Mouse (Mus musculus) limb, embryonic 14.5 days (tissue): ENCODE data around the gene Pdcd7. TPM values are rescaled to one million over a fixed set of nuclear protein-coding genes. Genes with fewer than 3 reads are reported as not detected.
A peak's percentile ranks its signal among the peaks of the same experiment; 100 is the strongest.
"Not testable (repeated sequence)": the region's sequence is repeated elsewhere in the genome, so short reads cannot be mapped to it uniquely, and the experiment has no call there.

Experiments
- ATAC-seq: fragments of 200-750 bp; cut with Nextera tagmentation; 2 replicates; pipeline ENCODE4 v1.8.0; 2017; ENCODE audit warnings: low read depth, moderate number of reproducible peaks, moderate TSS enrichment; ENCODE audit not compliant: low FRiP score
- DNase-seq: peaks from one replicate; pipeline ENCODE4 v3.0.0-alpha.2; 2015; ENCODE audit warnings: low spot score
- H3K27ac ChIP-seq: fragments of 300-500 bp; sonication (generic); replicated peaks from 2 replicates; pipeline ENCODE4 v1.5.1; 2014; ENCODE audit warnings: low read depth, mild to moderate bottlenecking, low read length, moderate library complexity, mixed read lengths
- H3K27me3 ChIP-seq: fragments of 300-500 bp; sonication (generic); 2 replicates; pipeline ENCODE4 v1.6.1; 2014; ENCODE audit warnings: low read length, mixed read lengths; ENCODE audit not compliant: control insufficient read depth, insufficient read depth
- H3K36me3 ChIP-seq: fragments of 300-500 bp; sonication (generic); 2 replicates; pipeline ENCODE4 v1.6.1; 2014; ENCODE audit warnings: mild to moderate bottlenecking, low read length, moderate library complexity, mixed read lengths; ENCODE audit not compliant: control insufficient read depth, insufficient read depth
- H3K4me1 ChIP-seq: fragments of 300-500 bp; sonication (generic); 2 replicates; pipeline ENCODE4 v1.6.1; 2014; ENCODE audit warnings: antibody characterized with exemption, low read length, mixed read lengths; ENCODE audit not compliant: control insufficient read depth, insufficient read depth
- H3K4me2 ChIP-seq: fragments of 300-500 bp; sonication (generic); replicated peaks from 2 replicates; pipeline ENCODE4 v1.6.1; 2014; ENCODE audit warnings: low read depth, mild to moderate bottlenecking, low read length, moderate library complexity; ENCODE audit not compliant: severe bottlenecking
- H3K4me3 ChIP-seq: fragments of 300-500 bp; sonication (generic); replicated peaks from 2 replicates; pipeline ENCODE4 v1.5.1; 2014; ENCODE audit warnings: low read length
- H3K9ac ChIP-seq: fragments of 300-500 bp; sonication (generic); 2 replicates; pipeline ENCODE4 v1.6.1; 2014; ENCODE audit warnings: mild to moderate bottlenecking, low read depth, low read length, moderate library complexity; ENCODE audit not compliant: severe bottlenecking
- H3K9me3 ChIP-seq: fragments of 300-500 bp; sonication (generic); 2 replicates; pipeline ENCODE4 v1.6.1; 2016; ENCODE audit warnings: low read length; ENCODE audit not compliant: control insufficient read depth
- POLR2A ChIP-seq: fragments of 200-500 bp; IDR thresholded peaks from 2 replicates; pipeline ENCODE4 v1.8.0; 2012; ENCODE audit warnings: inconsistent platforms, mild to moderate bottlenecking, moderate library complexity, borderline replicate concordance; ENCODE audit not compliant: insufficient read depth, insufficient read length; ENCODE audit errors: extremely low read depth
- whole genome bisulfite sequencing: fragments of 180-500 bp; shearing (Covaris S2); extraction: QIAGEN DNeasy Blood & Tissue Kit; methylation state at CpG from one replicate; pipeline ENCODE4 v1.1.7; 2014; 5-methylcytosine and 5-hydroxymethylcytosine counted together
- polyA plus RNA-seq, 2 experiments: library from polyadenylated mRNA; depleted of rRNA in 1 of 2; stranded (reverse) in 1 of 2; unstranded in 1 of 2; fragments of >200 nt; fragmentation: Nextera tagmentation in 1 of 2; extraction: Ambion mirVana in 1 of 2; gene quantifications; 2 replicates each; pipeline versions ENCODE4 v1.2.1 to v1.2.3; 2012 to 2014

Gene Pdcd7
- polyA plus RNA-seq, 2 experiments = 15.7 to 16.2 TPM

DNA sequence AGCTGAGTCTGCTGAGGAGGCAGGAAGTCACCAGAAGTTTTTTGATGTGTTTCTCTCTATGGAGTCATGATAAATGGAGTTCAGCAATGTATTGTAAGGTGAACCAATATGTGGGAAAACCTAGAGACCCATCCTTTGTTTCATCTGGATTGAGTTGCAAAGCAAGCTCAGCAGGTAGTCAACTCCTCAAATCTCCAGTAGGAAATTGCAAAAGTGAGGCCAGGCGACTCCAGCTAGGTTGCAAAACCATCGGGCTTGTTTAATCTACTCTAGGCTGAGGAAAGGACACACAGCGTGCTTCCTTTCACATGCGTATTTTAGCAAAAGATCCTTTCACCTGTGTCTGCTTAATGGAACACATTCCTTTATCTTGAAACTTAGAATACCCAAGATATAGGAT lies 6.8 kb upstream of the Pdcd7 start:
- TF ChIP-seq POLR2A = no peak

DNA sequence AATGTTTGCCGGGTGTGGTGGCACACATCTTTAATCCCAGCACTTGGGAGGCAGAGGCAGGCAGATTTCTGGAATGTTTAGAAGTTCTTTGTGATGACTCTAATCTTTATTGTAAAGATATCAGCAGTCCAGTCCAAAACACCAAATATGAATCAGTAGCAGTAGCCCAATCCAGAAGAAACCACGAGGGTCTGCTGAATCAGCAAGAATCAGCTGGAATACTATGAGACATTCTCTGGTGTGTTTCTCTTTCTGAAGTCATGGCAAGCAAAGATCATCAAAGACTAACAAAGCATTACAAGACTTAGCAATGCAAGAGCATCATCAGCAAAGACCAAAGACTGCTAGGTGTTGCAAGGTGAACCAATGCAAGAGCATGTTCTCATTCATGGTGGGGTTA lies 5.5 kb upstream of the Pdcd7 start:
- Histone ChIP-seq H3K27me3 (no peaks in the 10 kb centered on the region), H3K4me2 (no peak overlapping the region), H3K9me3 (no peaks in the 10 kb centered on the region), H3K9ac (no peak overlapping the region), H3K36me3 (no peaks in the 10 kb centered on the region), H3K4me1 (no peaks in the 10 kb centered on the region), H3K27ac (no peak overlapping the region), H3K4me3 (no peak overlapping the region)
- 82% methylated on average over 2 of the region's 2 CpGs for WGBS
- TF ChIP-seq POLR2A = no peak
- no peak for DNase-seq
- ATAC-seq = no peak

More for the DNA sequence above, 6.8 kb upstream of the Pdcd7 start:
- no peak overlapping the region for H3K9ac ChIP-seq
- H3K27me3 ChIP-seq = no peaks in the 10 kb centered on the region
- no peak overlapping the region for H3K4me2 ChIP-seq
- H3K27ac ChIP-seq = no peak overlapping the region
- H3K9me3 ChIP-seq = no peaks in the 10 kb centered on the region
- 86% methylated on average over 4 of the region's 4 CpGs for WGBS
- no peaks in the 10 kb centered on the region for H3K36me3 ChIP-seq
- no peak for DNase-seq
- no peaks in the 10 kb centered on the region for H3K4me1 ChIP-seq
- no peak for ATAC-seq
- H3K4me3 ChIP-seq = no peak overlapping the region

DNA sequence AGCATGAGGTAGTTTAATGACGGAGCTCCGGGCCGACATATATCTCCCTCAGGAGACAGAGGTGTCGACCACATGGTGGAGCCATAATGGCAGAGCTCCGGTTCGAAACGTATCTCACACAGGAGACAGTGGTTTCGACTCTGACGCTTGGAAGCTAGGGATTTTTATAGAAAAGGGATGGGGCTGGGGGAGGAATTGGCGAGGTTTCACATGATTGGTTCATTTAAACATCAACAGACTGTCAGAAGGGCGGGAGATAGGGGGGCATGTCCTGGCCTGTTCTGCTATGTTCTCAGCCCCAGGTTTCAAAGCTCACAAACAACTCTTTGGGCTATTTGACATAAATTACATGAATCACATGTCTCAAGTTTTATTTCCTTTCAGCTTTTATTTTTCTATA lies 465 bp upstream of the Pdcd7 start:
- H3K4me1 ChIP-seq, H3K36me3 ChIP-seq, ATAC-seq, H3K9me3 ChIP-seq, H3K27me3 ChIP-seq, DNase-seq: not testable (repeated sequence)
- Histone ChIP-seq H3K27ac (peak overlapping the region; percentile 92), H3K4me3 (peak overlapping the region; percentile 97), H3K9ac (peak overlapping the region; percentile 95), H3K4me2 (peak overlapping the region; percentile 61)
- 65% methylated on average over 11 of the region's 11 CpGs for WGBS

DNA sequence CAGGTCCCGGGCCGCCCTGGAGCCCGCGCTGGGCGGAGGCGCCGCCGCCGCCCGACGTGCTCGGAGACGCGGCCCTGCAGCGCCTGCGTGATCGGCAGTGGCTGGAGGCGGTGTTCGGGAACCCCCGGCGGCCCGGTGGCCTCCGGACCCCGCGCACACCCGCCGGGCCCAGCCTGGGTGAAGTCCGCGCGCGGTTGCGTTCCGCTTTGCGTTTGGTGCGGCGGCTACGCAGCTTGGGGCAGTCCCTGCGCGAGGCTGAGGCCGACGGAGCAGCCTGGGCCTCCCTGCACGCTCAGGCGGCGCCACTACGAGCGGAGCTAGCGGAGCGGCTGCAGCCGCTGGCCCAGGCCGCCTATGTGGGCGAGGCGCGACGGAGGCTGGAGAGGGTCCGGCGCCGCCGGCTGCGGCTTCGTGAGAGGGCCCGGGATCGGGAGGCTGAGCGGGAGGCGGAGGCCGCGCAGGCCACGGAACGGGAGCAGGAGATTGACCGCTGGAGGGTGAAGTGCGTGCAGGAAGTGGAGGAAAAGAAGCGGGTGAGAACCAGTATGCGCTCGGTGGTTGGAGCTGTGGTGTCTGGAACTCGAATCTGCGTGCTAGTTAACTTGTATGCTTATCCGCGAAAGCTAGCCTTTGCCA lies 690 bp downstream of the Pdcd7 start:
- H3K9me3 ChIP-seq = no peaks in the 10 kb centered on the region
- H3K27me3 ChIP-seq = no peaks in the 10 kb centered on the region
- H3K4me1 ChIP-seq = peaks cover 8% of the 10 kb centered on the region
- peak overlapping the region; percentile 95 for H3K9ac ChIP-seq
- H3K36me3 ChIP-seq = no peaks in the 10 kb centered on the region
- no peak for DNase-seq
- peak overlapping the region; percentile 92 for H3K27ac ChIP-seq
- ATAC-seq = peak; percentile 65
- TF ChIP-seq POLR2A = 0 out of 2 replicates have a peak, but pooled peaks have one; percentile 19
- H3K4me2 ChIP-seq = peak overlapping the region; percentile 61
- H3K4me3 ChIP-seq = peak overlapping the region; percentile 97
- WGBS = under 1% methylated on average over 62 of the region's 77 CpGs

DNA sequence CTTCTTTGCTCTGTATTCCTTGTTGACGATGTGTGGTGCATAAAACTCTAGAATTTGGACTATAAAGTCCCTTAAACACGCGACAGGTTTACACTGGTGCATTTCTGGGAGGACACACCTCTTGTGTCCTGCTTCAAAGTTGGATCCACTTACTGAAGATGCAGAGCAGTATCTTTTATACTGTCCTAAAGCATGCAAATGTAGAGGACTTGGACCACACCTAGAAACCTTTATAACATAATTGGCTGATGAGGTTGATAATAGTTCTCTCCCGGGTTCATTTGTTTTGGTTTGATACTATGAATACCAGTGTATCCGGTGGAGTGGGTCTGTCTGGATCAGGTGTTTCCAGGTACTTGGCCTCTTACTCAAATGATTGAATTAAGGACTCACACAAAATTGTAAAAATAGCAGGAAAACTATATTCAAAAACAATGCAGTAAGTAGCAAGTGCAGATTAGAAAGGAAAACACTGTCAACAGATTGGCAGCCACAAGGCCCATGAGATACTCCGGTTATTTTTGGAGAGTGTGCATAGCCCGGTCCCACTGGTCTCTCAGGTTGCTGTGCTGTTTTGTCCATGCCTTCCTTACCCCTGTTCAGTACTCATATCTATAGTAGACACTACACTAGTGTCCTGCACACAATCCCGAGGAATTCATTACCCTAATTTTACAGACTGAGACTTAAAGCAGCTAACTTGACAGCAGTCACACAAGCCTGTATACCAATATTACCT lies 1.4 kb downstream of the Pdcd7 start:
- no peak for TF ChIP-seq POLR2A
- H3K9ac ChIP-seq = peak overlapping the region; percentile 95
- H3K27ac ChIP-seq = peak overlapping the region; percentile 92; the same call in 1 of the 2 replicates
- H3K27me3 ChIP-seq = no peaks in the 10 kb centered on the region
- no peaks in the 10 kb centered on the region for H3K36me3 ChIP-seq
- peak overlapping the region; percentile 97 for H3K4me3 ChIP-seq
- DNase-seq = no peak
- H3K9me3 ChIP-seq = no peaks in the 10 kb centered on the region
- H3K4me2 ChIP-seq = peak overlapping the region; percentile 61
- 47% methylated on average over 8 of the region's 8 CpGs for WGBS
- ATAC-seq = no peak
- peaks cover 8% of the 10 kb centered on the region for H3K4me1 ChIP-seq
